Mouse (Mus musculus) lung, embryonic 16.5 days (tissue): ENCODE data around the gene Gm10477. TPM values are rescaled to one million over a fixed set of nuclear protein-coding genes. Genes with fewer than 3 reads are reported as not detected.

Experiments
- ATAC-seq: fragments of 200-750 bp; cut with Nextera tagmentation; 2 replicates; pipeline ENCODE4 v1.8.0; 2017; ENCODE audit warnings: low read depth, mild to moderate bottlenecking, moderate library complexity
- H3K27ac ChIP-seq: fragments of 300-500 bp; sonication (generic); 2 replicates; pipeline ENCODE4 v1.5.1; 2014; ENCODE audit warnings: mild to moderate bottlenecking, control low read depth, low read length
- H3K27me3 ChIP-seq: fragments of 300-500 bp; sonication (generic); 2 replicates; pipeline ENCODE4 v1.6.1; 2014; ENCODE audit warnings: low read depth, low read length, mixed read lengths; ENCODE audit not compliant: control insufficient read depth, insufficient read depth
- H3K36me3 ChIP-seq: fragments of 300-500 bp; sonication (generic); 2 replicates; pipeline ENCODE4 v1.6.1; 2014; ENCODE audit warnings: low read length; ENCODE audit not compliant: control insufficient read depth, insufficient read depth
- H3K4me1 ChIP-seq: fragments of 300-500 bp; sonication (generic); replicated peaks from 2 replicates; pipeline ENCODE4 v1.6.1; 2014; ENCODE audit warnings: low read length, mixed read lengths; ENCODE audit not compliant: control insufficient read depth, insufficient read depth
- H3K4me2 ChIP-seq: fragments of 300-500 bp; sonication (generic); 2 replicates; pipeline ENCODE4 v1.6.1; 2014; ENCODE audit warnings: low read depth, low read length, control low read depth
- H3K4me3 ChIP-seq: fragments of 300-500 bp; sonication (generic); 2 replicates; pipeline ENCODE4 v1.5.1; 2014; ENCODE audit warnings: mild to moderate bottlenecking, low read length, control low read depth
- H3K9ac ChIP-seq: fragments of 300-500 bp; sonication (generic); 2 replicates; pipeline ENCODE4 v1.6.1; 2014; ENCODE audit warnings: low read length, control low read depth
- H3K9me3 ChIP-seq: fragments of 300-500 bp; sonication (generic); 2 replicates; pipeline ENCODE4 v1.6.1; 2016; ENCODE audit warnings: low read length; ENCODE audit not compliant: control insufficient read depth
- WGBS: fragments of 180-500 bp; shearing (Covaris S2); extraction: QIAGEN DNeasy Blood & Tissue Kit; methylation state at CpG from one replicate; pipeline ENCODE4 v1.1.7; 2014; 5-methylcytosine and 5-hydroxymethylcytosine counted together
- polyA plus RNA-seq: library from polyadenylated mRNA; unstranded; fragments of >200 nt; fragmentation: Nextera tagmentation; extraction: Ambion mirVana; gene quantifications from 2 replicates; pipeline ENCODE4 v1.2.1, GENCODE M21; 2015

Gm10477 gene
- polyA plus RNA-seq, 1 experiment from 2014 or later: not detected

DNA sequence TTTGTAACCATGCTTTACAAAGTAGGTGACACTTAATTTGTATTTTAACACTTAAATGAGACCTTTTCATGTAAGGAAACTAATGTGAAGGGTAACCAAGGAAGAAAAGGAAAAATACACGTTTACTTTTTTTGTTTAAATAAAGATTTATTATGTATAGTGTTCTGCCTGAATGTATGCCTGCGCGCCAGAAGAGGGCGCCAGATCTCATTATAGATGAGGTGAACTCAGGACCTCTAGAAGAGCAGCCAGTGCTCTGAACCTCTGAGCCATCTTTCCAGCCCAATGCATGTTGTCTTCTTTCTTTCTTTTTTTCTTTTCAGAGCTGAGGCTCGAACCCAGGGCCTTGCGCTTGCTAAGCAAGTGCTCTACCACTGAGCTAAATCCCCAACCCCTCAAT, 47.9 kb downstream of the Gm10477 start:
- no peaks in the 10 kb centered on the region for H3K9me3 ChIP-seq
- no peaks in the 10 kb centered on the region for H3K4me1 ChIP-seq
- no peak overlapping the region for H3K27ac ChIP-seq
- no peak overlapping the region for H3K4me3 ChIP-seq
- ATAC-seq: no peak
- H3K27me3 ChIP-seq: no peaks in the 10 kb centered on the region
- no peak overlapping the region for H3K9ac ChIP-seq
- H3K36me3 ChIP-seq: no peaks in the 10 kb centered on the region
- WGBS: 24% methylated on average over 6 of the region's 6 CpGs
- no peak overlapping the region for H3K4me2 ChIP-seq

Other genes with a start within 250 kb of the Gm10477 start
- 7.2 and 8.2 TPM in 2 replicates for gene Zfp449, start 178.3 kb upstream of the Gm10477 start, polyA plus RNA-seq
- 5.7 and 5.8 TPM in 2 replicates for gene Smim10l2a, start 150.2 kb upstream of the Gm10477 start, polyA plus RNA-seq
- gene Gm2174, start 76.8 kb upstream of the Gm10477 start, polyA plus RNA-seq: 1.1 and 3.5 TPM in 2 replicates
- 29.4 and 31.8 TPM in 2 replicates for gene Ints6l, start 69.9 kb upstream of the Gm10477 start, polyA plus RNA-seq
- not detected in 2 replicates for gene Gm648, start 24.9 kb downstream of the Gm10477 start, polyA plus RNA-seq
- gene Mmgt1, start 73.3 kb downstream of the Gm10477 start, polyA plus RNA-seq: 23.1 and 27.6 TPM in 2 replicates
- 11.7 and 13.0 TPM in 2 replicates for gene Slc9a6, start 85.0 kb downstream of the Gm10477 start, polyA plus RNA-seq
- 545 and 603 TPM in 2 replicates for gene Fhl1, start 207.0 kb downstream of the Gm10477 start, polyA plus RNA-seq